Mouse (Mus musculus): ENCODE results near the gene Gpx6. TPM values are rescaled to one million over a fixed set of nuclear protein-coding genes. Genes with fewer than 3 reads are reported as not detected.
A peak's percentile ranks its signal among the peaks of the same experiment; 100 is the strongest.

Gene Gpx6
- total and polyA plus RNA-seq, 3 experiments = 0.11 TPM; not detected in 2

DNA sequence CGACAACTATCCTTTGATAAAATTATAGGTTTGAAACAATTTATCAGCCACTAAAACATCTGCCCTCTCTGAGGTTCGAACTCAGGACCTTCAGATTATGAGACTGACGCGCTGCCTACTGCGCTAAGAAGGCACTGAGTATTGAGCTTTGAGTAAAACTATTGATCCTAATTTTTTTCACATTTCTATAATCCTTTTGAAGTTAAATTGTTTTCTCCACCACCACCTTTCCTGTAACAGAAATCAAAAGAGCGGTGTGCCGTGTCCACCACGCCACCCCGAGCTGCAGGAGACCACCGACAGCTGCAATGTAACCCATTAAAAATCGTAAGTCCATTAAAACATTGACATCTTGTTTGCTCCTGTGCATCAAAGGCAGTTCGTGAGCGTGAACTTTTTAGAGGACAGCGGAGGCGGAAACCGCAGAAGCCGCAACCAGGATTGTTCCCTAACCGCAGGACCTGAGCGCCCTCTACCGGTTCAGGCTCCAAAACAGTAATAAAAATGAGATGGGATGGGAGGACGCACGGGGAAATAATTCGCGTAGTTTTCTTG lies 14.8 kb downstream of the Gpx6 start:
- no peaks in the 10 kb centered on the region for H3K9me3 ChIP-seq (replicated peaks)
- DNase-seq (ENCODE audit: low spot score) = peak; percentile 5
- no peaks in the 10 kb centered on the region for H3K36me3 ChIP-seq (replicated peaks)
- TF ChIP-seq CTCF (IDR thresholded peaks at IDR 0.05; ENCODE audit: low read depth, low read length) (0 out of 2 replicates have a peak, but pooled peaks have one; percentile 35), TAL1 (conservative IDR thresholded peaks at IDR 0.05; ENCODE audit: low read depth, low read length) (no peak), GATA1 (IDR thresholded peaks at IDR 0.05; ENCODE audit: borderline replicate concordance, low read length) (no peak)
- peaks cover 16% of the 10 kb centered on the region for H3K4me1 ChIP-seq (ENCODE audit: insufficient read depth, low read depth, low read length)
- peak overlapping the region; percentile 67 for H3K4me3 ChIP-seq (ENCODE audit: low read depth, low read length)
- peak; percentile 45 for ATAC-seq (ENCODE audit: extremely low read depth, insufficient number of reproducible peaks, low FRiP score, poor library complexity, severe bottlenecking)
- peaks cover 21% of the 10 kb centered on the region for H3K27me3 ChIP-seq (ENCODE audit: insufficient read depth, low read length)

DNA sequence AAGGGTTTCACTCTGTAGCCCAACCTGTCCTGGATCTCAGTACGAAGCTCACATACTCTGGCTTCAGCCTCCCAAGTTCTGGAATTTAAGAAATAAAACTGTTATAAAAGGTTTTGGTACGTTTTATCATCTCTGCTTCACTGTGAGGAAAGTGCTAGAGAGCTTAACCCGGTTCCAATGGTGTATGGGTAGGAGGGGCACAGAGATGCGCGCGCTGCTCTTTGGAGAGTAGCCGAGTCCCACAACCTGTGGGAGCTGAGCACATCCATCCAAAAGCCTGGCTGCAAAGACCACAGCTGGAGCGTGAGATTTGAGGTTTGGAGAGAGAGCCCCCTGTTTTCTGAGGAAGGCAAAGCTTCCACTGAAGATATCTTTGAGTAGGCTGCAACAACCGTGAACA lies 15.5 kb downstream of the Gpx6 start:
- Histone ChIP-seq H3K9me3 (replicated peaks) (no peaks in the 10 kb centered on the region), H3K36me3 (replicated peaks) (no peaks in the 10 kb centered on the region), H3K4me3 (ENCODE audit: low read depth, low read length) (peak overlapping the region; percentile 67; the same call in 1 of the 2 replicates), H3K27me3 (ENCODE audit: insufficient read depth, low read length) (peaks cover 16% of the 10 kb centered on the region; the same call in 1 of the 2 replicates), H3K4me1 (ENCODE audit: insufficient read depth, low read depth, low read length) (peaks cover 12% of the 10 kb centered on the region)
- DNase-seq (ENCODE audit: low spot score) (no peak), ATAC-seq (ENCODE audit: extremely low read depth, insufficient number of reproducible peaks, low FRiP score, poor library complexity, severe bottlenecking) (no peak)
- TF ChIP-seq TAL1 (conservative IDR thresholded peaks at IDR 0.05; ENCODE audit: low read depth, low read length) = no peak
- no peak for TF ChIP-seq CTCF (IDR thresholded peaks at IDR 0.05; ENCODE audit: low read depth, low read length)
- TF ChIP-seq POLR2AphosphoS5 (IDR thresholded peaks at IDR 0.05; ENCODE audit: insufficient replicate concordance, low read depth, low read length) = no peak
- TF ChIP-seq GATA2 (IDR thresholded peaks at IDR 0.05; ENCODE audit: borderline replicate concordance, low read depth, low read length) = no peak
- TF ChIP-seq GATA1 (IDR thresholded peaks at IDR 0.05; ENCODE audit: borderline replicate concordance, low read length) = no peak

DNA sequence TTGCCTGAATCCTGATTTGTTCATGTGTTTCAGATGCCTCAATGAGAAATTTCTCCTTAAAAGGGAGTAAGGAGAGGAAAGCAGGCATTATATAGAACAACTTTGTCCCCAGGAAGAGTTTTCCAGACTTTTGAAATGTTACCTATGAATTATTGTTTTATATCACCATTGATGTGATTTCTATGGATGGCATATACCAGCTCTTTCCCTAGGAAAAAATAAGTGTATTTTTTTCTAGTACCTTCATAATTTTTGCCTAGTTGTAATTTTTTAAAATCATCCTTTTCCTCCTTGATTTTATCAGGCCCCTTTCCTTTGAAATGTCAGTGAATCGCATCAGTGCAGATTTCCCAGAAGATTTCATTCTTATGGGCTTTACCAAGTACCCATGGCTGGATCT lies 34.7 kb downstream of the Gpx6 start, which contains the start of gene Olfr1367:
Gene Olfr1367 (plus strand): TSS at position 301 of the 400 bp plus-strand sequence.
- H3K4me3 ChIP-seq (ENCODE audit: low read depth, low read length) = no peak within 1 kb of the TSS
- no peak for TF ChIP-seq GATA1 (IDR thresholded peaks at IDR 0.05; ENCODE audit: borderline replicate concordance, low read length)
- TF ChIP-seq CTCF (IDR thresholded peaks at IDR 0.05; ENCODE audit: low read depth, low read length) = no peak
- no peak for TF ChIP-seq TAL1 (conservative IDR thresholded peaks at IDR 0.05; ENCODE audit: low read depth, low read length)
- no peak for TF ChIP-seq GATA2 (IDR thresholded peaks at IDR 0.05; ENCODE audit: borderline replicate concordance, low read depth, low read length)
- no peak for TF ChIP-seq POLR2AphosphoS5 (IDR thresholded peaks at IDR 0.05; ENCODE audit: insufficient replicate concordance, low read depth, low read length)
- no peaks in the 10 kb centered on the region for H3K36me3 ChIP-seq (replicated peaks)
- H3K27me3 ChIP-seq (ENCODE audit: insufficient read depth, low read length) = peaks cover 6% of the 10 kb centered on the region
- ATAC-seq (ENCODE audit: extremely low read depth, insufficient number of reproducible peaks, low FRiP score, poor library complexity, severe bottlenecking) (no peak), DNase-seq (ENCODE audit: low spot score) (no peak)
- no peaks in the 10 kb centered on the region for H3K9me3 ChIP-seq (replicated peaks)
- no peaks in the 10 kb centered on the region for H3K4me1 ChIP-seq (ENCODE audit: insufficient read depth, low read depth, low read length)

DNA sequence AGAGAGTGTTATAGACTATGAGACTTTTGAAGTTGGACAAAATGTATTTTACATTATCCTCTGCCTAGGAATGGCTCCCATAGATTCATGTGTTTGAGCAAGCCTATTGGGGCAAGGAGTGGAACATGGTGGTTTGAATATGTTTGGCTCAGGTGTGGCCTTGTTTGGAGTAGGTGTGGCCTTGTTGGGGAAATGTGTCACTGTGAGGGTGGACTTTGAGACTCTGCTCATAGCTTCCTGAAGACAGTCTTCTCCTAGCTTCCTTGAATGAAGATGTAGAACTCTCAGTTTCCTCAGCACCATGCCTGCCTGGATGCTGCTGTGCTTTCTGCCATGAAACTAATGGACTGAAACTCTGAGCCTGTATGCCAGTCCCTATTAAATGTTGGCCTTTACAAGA lies 38.7 kb downstream of the Gpx6 start:
- no peak for DNase-seq (ENCODE audit: low spot score)
- Histone ChIP-seq H3K9me3 (replicated peaks) (no peaks in the 10 kb centered on the region), H3K4me1 (ENCODE audit: insufficient read depth, low read depth, low read length) (no peaks in the 10 kb centered on the region), H3K36me3 (replicated peaks) (no peaks in the 10 kb centered on the region), H3K27me3 (ENCODE audit: insufficient read depth, low read length) (peaks cover 13% of the 10 kb centered on the region), H3K4me3 (ENCODE audit: low read depth, low read length) (no peak overlapping the region)
- TF ChIP-seq TAL1 (conservative IDR thresholded peaks at IDR 0.05; ENCODE audit: low read depth, low read length) (no peak), POLR2AphosphoS5 (IDR thresholded peaks at IDR 0.05; ENCODE audit: insufficient replicate concordance, low read depth, low read length) (no peak), CTCF (IDR thresholded peaks at IDR 0.05; ENCODE audit: low read depth, low read length) (no peak), GATA1 (IDR thresholded peaks at IDR 0.05; ENCODE audit: borderline replicate concordance, low read length) (no peak), GATA2 (IDR thresholded peaks at IDR 0.05; ENCODE audit: borderline replicate concordance, low read depth, low read length) (no peak)
- ATAC-seq (ENCODE audit: extremely low read depth, insufficient number of reproducible peaks, low FRiP score, poor library complexity, severe bottlenecking) = no peak

DNA sequence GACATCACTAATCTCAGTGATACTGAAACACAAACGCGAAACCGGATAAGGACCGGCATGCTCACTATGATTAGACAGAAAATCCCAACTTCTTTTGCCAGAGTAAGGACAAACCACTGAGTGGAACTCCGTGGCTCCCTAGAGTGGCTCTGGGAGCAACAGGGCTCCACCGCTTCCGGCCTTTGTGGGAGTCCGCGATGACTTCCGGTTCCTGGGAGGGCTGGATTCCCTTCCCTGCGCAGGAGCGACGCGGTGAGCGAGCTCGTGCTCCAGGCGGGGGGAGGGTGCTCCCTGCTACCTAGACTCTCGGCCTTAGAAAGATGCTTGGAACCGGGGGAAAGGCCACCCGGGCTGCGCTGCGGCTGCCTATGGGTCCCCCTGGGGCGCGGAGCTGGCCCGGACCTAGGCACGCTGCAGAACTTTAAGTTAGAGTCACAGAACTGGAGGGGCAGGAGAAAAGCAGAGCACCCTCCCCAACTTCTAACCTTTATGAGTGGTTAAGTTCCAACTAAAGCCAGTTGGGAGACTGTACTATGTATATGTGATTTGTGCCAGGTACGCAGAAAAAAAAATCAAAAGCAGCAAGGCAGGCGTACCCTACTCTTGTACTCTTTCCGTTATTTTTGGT lies 50.8 kb downstream of the Gpx6 start, which contains the start of gene Zscan12:
Gene Zscan12 (plus strand): TSS at position 200 of the 628 bp plus-strand sequence.
- Histone ChIP-seq H3K4me3 (ENCODE audit: low read depth, low read length) (peak within 1 kb of the TSS; percentile 86), H3K27me3 (ENCODE audit: insufficient read depth, low read length) (peaks cover 5% of the 10 kb centered on the region; the same call in 1 of the 2 replicates), H3K4me1 (ENCODE audit: insufficient read depth, low read depth, low read length) (peaks cover 20% of the 10 kb centered on the region), H3K9me3 (replicated peaks) (no peaks in the 10 kb centered on the region), H3K36me3 (replicated peaks) (peaks cover 24% of the 10 kb centered on the region)
- DNase-seq (ENCODE audit: low spot score) (peak; percentile 84), ATAC-seq (ENCODE audit: extremely low read depth, insufficient number of reproducible peaks, low FRiP score, poor library complexity, severe bottlenecking) (peak; percentile 96)
- no peak for TF ChIP-seq TAL1 (conservative IDR thresholded peaks at IDR 0.05; ENCODE audit: low read depth, low read length)
- no peak for TF ChIP-seq POLR2AphosphoS5 (IDR thresholded peaks at IDR 0.05; ENCODE audit: insufficient replicate concordance, low read depth, low read length)
- no peak for TF ChIP-seq GATA1 (IDR thresholded peaks at IDR 0.05; ENCODE audit: borderline replicate concordance, low read length)
- TF ChIP-seq GATA2 (IDR thresholded peaks at IDR 0.05; ENCODE audit: borderline replicate concordance, low read depth, low read length) = no peak
- TF ChIP-seq CTCF (IDR thresholded peaks at IDR 0.05; ENCODE audit: low read depth, low read length) = no peak

DNA sequence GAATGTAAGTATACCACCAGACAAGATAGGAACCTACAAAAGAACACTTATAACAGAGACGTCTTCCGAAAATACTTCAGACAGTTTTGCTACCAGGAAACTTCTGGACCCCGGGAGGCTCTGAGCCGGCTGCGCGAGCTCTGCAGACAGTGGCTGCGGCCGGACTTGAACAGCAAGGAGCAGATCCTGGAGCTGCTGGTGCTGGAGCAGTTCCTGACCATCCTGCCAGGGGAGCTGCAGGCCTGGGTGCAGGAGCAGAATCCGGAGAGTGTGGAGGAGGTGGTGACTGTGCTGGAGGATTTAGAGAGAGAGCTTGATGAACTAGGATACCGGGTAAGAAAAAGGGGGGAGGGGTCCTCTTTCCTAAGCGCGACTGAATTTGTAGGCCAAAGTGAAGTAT lies 51.8 kb downstream of the Gpx6 start:
- no peak for DNase-seq (ENCODE audit: low spot score)
- H3K4me3 ChIP-seq (ENCODE audit: low read depth, low read length) = peak overlapping the region; percentile 86; the same call in 1 of the 2 replicates

More for the DNA sequence above, 51.8 kb downstream of the Gpx6 start:
- Histone ChIP-seq H3K27me3 (ENCODE audit: insufficient read depth, low read length) (peaks cover 2% of the 10 kb centered on the region; the same call in 1 of the 2 replicates), H3K4me1 (ENCODE audit: insufficient read depth, low read depth, low read length) (peaks cover 20% of the 10 kb centered on the region), H3K9me3 (replicated peaks) (no peaks in the 10 kb centered on the region), H3K36me3 (replicated peaks) (peaks cover 32% of the 10 kb centered on the region)
- no peak for TF ChIP-seq TAL1 (conservative IDR thresholded peaks at IDR 0.05; ENCODE audit: low read depth, low read length)
- TF ChIP-seq POLR2AphosphoS5 (IDR thresholded peaks at IDR 0.05; ENCODE audit: insufficient replicate concordance, low read depth, low read length) = no peak
- no peak for TF ChIP-seq GATA2 (IDR thresholded peaks at IDR 0.05; ENCODE audit: borderline replicate concordance, low read depth, low read length)
- TF ChIP-seq GATA1 (IDR thresholded peaks at IDR 0.05; ENCODE audit: borderline replicate concordance, low read length) = no peak
- TF ChIP-seq CTCF (IDR thresholded peaks at IDR 0.05; ENCODE audit: low read depth, low read length) = no peak
- no peak for ATAC-seq (ENCODE audit: extremely low read depth, insufficient number of reproducible peaks, low FRiP score, poor library complexity, severe bottlenecking)
